Mouse (Mus musculus) heart, adult 9 months (tissue): Measurements from ENCODE around the gene Naa16.

Experiments used
- DNase-seq, 2 experiments: peaks; one replicate each; pipeline ENCODE4 v3.0.0; 2022; ENCODE audit warnings: low spot score in 2 of 2

The Naa16 gene

DNA sequence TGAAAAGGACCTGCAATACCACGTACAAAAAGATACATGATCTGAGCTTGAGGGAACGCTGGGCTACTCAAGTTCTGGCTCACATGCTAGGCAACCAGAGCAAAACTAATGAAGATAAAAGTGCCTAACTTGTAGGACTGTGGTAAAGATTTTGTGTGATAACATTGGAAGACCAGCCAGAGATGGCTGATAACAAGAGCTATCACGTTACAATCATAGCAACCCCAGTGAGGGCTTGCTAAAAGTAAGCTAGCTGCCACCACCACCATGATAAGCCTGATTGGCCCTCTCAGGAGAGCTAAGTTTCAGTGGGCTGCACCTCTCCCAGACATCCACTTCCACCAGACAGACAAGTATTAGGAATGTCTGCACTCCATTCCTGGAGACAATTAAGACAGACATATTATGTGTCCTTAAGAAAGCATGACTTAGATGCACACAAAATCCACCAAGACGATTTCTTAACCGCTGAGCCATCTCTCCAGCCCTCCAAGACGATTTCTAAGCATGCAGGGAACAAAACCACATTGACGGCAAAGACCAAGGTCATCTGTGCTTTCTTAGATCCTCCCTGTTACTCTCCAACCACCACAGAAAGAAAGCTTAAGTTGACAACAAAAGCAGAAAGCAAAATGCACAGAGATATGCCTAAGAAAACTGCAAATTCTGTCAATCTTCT, 92.1 kb downstream of the Naa16 start:
- no peak for DNase-seq

DNA sequence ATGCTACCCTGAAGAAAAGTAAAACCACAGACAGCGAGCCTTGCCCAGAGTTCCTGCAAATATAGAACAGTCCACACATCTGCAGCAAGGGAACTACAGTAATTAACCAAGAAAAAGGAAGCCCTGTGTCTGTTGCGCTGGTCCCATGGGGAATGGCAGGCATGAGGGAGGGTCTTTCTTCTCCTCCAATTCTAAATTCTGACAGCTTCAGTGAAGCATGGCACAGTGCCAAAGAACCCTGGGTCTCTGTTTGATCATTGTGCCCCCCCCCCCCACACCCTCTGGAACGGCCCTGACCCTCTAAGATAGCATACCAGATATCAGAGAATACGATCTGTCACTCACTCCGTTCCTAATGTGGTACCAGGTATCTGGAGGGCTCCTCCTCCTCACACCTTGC, 93.7 kb downstream of the Naa16 start:
- no peak for DNase-seq

GRCm38 (mm10) chr14:79296201-79296600, 94.4 kb downstream of the Naa16 start:
- DNase-seq, result no peak

- DNase-seq, result no peak
Observed at GRCm38 (mm10) chr14:79295579-79295978, 95.0 kb downstream of the Naa16 start.

GRCm38 (mm10) chr14:79294950-79295349, 95.6 kb downstream of the Naa16 start:
- DNase-seq, result no peak

DNA sequence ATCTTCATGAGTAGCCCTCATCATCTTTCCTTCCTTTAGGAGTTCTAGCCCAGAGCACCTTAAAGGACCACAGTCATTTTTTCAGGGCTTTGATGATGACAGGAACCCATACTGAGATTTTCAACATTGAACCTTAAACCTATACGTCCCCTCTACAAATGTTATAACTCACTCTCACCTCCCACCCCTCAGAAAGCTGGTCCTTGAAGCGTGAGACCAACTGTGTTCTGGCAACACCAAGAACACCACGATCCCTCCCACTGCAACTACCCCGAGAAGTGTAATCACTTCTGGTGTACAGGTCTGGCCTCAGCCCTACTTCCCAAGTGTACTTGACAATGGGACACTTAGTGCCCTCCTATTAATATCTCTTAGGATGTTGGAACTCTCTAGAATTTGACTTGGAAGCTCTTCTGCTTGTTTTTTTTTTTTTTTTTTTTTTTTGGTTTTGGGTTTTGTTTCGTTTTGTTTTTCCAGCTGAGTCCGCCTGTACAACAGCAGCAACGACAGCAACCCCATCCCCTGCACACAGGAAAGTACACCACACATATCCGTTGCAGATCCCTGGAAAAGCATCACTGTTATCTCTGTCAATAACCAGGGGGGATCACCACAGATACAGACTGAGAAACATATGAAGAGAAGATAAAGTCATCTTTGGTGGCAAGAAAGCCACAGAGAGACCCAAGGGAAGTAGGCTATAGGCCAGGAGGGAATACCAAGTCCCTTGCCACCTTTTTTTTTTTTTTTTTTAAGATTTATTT, 96.3 kb downstream of the Naa16 start:
- DNase-seq, result no peak

GRCm38 (mm10) chr14:79293119-79293780, 97.3 kb downstream of the Naa16 start:
- peak; percentile 51 to 78 for DNase-seq

DNA sequence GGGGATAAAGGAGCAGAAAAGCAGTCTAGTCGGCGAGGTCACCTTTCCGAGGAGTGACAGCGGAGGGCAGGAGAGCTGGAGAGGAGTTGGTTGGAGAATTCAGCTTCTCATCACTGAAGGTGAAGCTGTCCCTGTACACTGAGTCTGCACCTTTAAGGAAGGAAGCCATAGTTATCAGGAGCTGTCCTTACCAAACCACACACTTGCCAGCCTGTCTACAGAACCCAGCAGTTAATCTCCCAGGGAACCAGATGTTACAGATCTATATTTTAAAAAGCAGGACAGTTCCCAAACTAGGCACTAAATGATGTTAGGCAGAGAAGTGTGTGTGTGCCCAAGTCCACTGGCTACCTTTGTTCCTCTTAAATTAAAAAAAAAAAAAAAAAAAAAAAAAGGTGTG, 98.9 kb downstream of the Naa16 start:
- DNase-seq, result no peak

DNA sequence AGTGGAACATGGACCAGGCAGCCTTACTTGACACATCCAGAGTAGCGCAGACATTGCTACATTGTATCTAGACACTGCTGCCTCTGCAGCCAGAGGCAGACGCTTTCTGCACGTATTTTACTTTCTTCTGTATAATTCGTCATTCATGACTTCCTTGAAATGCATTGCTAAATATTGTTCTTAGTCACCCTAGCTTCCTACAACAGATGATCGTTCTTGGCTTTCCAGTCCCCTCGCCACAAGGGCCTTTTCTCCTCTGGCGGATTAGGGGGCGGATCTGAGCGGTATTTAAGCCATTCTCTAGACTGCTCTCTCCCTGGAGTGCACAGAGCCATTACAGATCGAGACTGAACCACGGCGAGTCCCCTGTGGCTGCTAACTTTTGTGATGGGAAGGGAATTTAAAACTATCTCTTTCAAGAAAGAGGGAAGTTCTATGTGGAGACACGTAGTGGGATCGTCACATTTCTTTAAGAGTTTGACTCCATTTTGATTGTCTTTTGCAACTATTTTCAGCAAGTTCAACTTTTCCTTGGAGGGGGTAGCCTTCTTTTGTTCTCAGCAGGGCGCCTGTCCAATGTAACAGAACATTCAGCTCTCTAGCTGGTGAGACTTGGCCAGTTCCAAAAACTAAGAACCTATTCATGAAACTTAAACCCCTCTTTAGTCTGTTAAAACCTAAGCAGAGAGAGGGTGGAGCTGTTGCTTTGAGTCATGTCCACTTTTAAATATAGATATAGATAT, 99.7 kb downstream of the Naa16 start:
- DNase-seq, result no peak

- DNase-seq, result no peak
Observed at GRCm38 (mm10) chr14:79289909-79290308, 100.7 kb downstream of the Naa16 start.

DNA sequence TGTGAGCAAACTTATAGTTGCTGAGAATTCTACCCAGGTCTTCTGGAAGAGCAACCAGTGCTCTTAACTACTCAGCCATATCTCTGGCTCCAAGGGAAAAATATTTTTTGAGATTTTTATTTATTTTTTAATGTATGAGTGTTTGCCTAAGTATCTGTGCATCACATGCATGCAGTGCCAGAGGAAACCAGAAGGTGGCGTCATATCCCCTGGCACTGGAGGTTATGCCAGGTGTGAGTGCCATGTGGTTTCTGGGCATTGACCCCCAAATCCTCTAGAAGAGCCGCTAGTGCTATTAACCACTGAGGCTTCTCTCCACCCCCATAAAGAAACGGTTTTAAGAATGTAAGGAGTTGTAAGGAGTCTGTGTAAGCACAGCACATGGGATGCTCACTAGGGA, 102.3 kb downstream of the Naa16 start:
- DNase-seq, result no peak

DNA sequence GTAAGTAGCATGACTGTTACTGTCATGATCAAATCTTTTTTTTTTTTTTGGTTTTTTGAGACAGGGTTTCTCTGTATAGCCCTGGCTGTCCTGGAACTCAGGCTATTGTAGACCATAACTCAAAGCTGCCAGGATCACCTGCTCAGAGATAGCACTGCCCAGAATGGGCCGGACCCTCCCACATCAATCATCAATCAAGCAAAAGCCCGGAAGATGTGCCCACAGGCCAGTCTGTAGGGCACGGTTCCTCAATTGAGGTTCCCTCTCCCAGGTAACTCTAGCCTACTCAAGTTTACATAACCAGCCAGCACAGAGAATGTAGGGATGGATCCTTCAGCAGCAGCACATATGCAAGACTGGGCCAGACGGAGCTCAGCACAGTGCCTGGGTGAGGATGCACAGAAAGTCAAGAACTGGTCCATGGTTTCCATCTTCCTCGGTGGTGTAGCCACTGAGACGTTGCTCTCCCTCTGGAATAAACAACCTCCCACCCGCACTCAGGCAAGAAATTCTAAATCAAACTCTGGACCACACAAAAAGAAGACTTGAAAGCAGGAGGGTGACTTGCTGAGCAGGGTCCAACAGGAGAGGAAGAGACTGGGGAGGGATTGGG, 103.2 kb downstream of the Naa16 start:
- DNase-seq, result no peak

DNA sequence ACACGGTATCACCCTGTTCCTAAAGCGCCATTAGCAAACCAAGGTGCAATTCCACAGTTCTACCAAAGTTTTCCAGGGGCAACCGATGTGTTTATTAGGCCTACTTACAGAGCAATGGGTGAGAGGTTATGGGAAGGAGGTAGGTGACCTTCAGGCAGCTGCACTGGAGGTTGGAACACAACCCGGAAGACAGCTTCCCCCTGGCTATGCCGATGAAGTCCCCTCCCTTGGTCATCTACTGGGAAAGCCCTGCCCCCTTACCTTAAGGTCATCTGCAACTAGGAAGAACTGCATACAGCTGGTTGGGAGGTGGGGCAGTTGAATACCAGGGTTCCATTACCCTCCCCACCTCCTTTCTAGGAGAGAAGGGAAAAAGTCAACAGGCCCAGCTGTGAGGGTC, 105.0 kb downstream of the Naa16 start:
- DNase-seq, result no peak

- DNase-seq, result no peak
Observed at GRCm38 (mm10) chr14:79284616-79285015, 106.0 kb downstream of the Naa16 start.

GRCm38 (mm10) chr14:79283952-79284351, 106.6 kb downstream of the Naa16 start:
- no peak for DNase-seq

DNA sequence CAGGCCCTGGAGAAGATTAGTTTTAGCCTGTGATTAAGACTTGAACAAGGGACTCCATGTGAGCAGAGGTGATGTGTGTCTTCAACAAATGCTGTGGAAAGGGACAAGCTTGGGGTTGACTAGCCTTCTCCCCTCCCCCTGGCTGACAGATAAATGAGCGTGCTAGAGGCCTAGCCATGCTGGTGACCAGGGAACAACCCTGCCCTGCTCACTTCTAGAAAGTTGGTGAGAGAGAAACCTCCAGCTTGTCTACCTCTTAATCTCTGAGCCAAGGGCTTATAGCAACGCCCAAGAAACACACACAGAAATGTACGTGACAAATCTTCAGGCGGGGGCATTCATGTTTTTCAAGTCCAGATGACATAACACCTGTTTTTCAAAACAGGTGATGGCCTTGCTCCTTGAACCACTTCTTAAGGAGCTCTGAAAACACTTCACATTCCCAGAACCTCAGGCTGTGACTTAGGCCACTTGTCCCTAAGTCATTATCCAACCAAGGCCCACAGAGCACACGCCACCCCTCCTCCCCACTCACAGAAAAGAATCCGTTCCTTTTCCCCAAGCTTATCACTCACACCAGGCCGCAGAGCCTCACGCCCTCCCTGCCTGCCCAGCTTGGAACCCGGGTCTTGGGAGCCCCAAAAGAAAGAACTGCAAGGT, 108.6 kb downstream of the Naa16 start:
- no peak for DNase-seq

GRCm38 (mm10) chr14:79280456-79280855, 110.1 kb downstream of the Naa16 start:
- DNase-seq, result no peak

DNA sequence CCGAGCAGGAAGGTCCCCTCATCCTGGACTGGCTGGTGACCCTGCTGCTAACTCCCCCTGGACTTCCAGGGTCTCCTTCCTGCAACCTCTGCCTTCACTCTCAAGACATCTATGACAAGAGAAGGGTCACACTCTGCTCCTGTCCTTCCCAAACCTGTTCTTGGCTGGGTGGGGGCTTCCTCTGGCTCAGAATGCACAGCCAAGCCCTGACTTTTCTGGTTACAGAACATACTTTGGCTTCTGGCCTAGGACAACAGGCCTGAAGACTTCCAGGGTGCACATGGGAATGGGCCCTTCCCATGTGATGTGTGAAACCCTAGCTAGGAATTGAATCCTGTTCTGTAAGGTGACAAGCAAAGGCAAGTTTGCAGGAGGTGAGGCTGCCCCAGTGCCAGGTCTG, 111.1 kb downstream of the Naa16 start:
- DNase-seq, result peak in 1 of 2 experiments; percentile 70

- no peak for DNase-seq
Observed at GRCm38 (mm10) chr14:79278927-79279326, 111.7 kb downstream of the Naa16 start.

DNA sequence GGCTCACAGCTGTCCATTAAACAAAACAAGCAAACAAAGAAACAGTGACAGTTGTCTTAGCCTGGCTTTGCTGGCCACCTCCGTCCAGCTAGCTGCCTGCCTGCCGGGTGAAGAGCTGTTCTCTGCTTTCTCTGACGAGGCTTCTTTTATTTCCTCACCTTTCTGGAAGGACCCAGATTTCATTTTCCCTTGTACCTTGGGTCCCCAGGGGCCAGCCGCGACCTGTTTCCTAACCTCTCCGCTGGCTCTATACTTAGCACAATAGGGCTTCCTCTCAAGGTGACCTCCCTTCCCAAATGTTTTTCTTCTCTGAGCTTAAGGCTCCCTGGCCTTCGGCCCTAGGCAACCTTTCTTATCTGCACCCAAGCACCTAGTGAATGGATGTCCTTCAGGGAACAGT, 112.7 kb downstream of the Naa16 start:
- DNase-seq, result peak; percentile 70 to 82

DNA sequence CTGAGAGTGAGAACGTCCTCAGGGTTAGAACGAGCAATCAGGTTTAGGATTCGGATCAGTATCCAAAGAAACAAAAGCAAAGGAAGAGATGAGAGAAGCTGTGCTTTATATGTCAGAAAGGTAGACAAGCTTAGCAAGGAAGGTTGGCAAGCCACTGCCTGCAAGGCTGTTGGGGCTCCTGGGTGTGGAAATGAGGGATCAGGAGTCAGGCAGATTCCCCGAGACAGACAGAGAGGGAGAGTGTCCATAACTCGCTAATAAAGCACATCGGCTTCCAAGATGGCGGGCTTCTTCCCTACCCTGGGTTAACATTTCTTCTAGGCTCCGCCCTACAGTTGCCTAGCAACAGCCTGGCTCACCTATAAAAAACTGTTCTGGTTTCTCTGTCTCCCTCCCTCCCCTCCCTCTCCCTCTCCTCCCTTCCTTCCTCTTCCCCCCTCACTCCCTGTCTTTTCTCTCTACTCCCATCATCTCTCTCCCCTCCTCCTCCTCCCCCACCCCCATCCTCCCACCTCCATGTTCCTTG, 114.6 kb downstream of the Naa16 start:
- no peak for DNase-seq
